ENCODE assay signal across 12 mouse cellular contexts in the genomic region with DNA sequence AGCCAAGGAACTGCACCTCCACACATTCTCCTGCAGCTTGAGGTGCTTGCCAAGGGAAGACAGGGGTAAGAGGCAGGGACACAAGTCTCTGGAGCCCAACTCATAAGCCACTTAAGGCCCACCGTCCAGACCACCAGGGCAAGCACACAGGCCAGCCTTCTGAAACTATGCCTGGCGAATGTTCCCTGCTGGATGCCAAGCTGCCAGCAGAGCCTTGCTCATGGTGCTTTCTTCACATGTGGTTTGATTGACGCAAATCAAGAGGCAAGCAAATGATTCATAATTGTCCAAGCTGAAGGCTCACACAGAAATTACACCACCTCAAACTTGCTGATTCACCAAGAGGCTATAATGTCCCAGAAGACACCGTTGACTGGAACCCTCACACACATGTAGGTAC.
DNase-seq lines count a peak whose midpoint lies in the region.
"Had no signal": no experiment of that assay in that cellular context is flagged by ENCODE, and none has a peak within 500 bp of the region (broad histone marks: within the 10 kb centered on the region; RNA-seq: fewer than 3 reads in every experiment).

No protein-coding gene starts in this region.

- intact Hi-C loops in left cerebral cortex, postnatal 25 days (cut with DNase I): no loop called here

- DNase-seq in adrenal gland, adult 2 months: peak; percentile 72
- no peak for DNase-seq in adrenal gland, postnatal 25 days
- peak; percentile 46 for DNase-seq in lung, postnatal 36 days
- DNase-seq in lung, postnatal 25 days (ENCODE audit: low spot score): no peak
- peak; percentile 46 for DNase-seq in induced T-regulatory cell, adult 2 months (ENCODE audit: low read depth)
- DNase-seq in embryo, embryonic 10 days (ENCODE audit: low spot score): no peak
- DNase-seq in left cerebral cortex, postnatal 25 days (ENCODE audit: low spot score in 2 of 2): no peak
- DNase-seq in left cerebral cortex, adult 18-20 months (ENCODE audit: low spot score in 2 of 2): no peak
- DNase-seq: cerebellum, postnatal 10 days; kidney, postnatal 36 days; liver, postnatal 0 days; thymus, postnatal 14 days had no signal

Comparison
In these comparisons a context has a peak if more than half of its experiments do, and no peak if none do; other contexts are left out.
1. DNase-seq: peak in adrenal gland, adult 2 months (single experiment), lung, postnatal 36 days (single experiment) and induced T-regulatory cell, adult 2 months (single experiment); none in adrenal gland, postnatal 25 days (single experiment), lung, postnatal 25 days (single experiment), embryo, embryonic 10 days (single experiment), left cerebral cortex, postnatal 25 days (0 of 2) and left cerebral cortex, adult 18-20 months (0 of 2).